Mouse (Mus musculus) bone marrow, adult 2 months (tissue): ENCODE data around the gene Lama2. TPM values are rescaled to one million over a fixed set of nuclear protein-coding genes. Genes with fewer than 3 reads are reported as not detected.

Source experiments
- H3K27ac ChIP-seq: fragments of 200-500 bp; 2 replicates; pipeline ENCODE4 v1.5.1; 2012; ENCODE audit warnings: low read depth, mild to moderate bottlenecking, control low read depth, inconsistent platforms, low read length; ENCODE audit not compliant: control insufficient read depth, poor library complexity, insufficient read depth
- H3K4me1 ChIP-seq: fragments of 200-500 bp; 2 replicates; pipeline ENCODE4 v1.6.1; 2011; ENCODE audit warnings: low read length; ENCODE audit not compliant: control insufficient read depth, insufficient read depth
- H3K4me3 ChIP-seq: fragments of 200-500 bp; replicated peaks from 2 replicates; pipeline ENCODE3; 2011; ENCODE audit warnings: mild to moderate bottlenecking, low read depth, low read length, control low read depth; ENCODE audit not compliant: control insufficient read depth
- CTCF ChIP-seq: fragments of 200-500 bp; IDR thresholded peaks from 2 replicates; pipeline ENCODE4 v1.5.1; 2011; ENCODE audit warnings: low read length, control low read depth; ENCODE audit not compliant: control insufficient read depth, insufficient read depth
- POLR2A ChIP-seq: fragments of 200-500 bp; IDR thresholded peaks from 2 replicates; pipeline ENCODE4 v1.6.1; 2011; ENCODE audit warnings: low read depth, mild to moderate bottlenecking, control low read depth, low read length, borderline replicate concordance; ENCODE audit not compliant: control insufficient read depth
- WGBS: fragments of 180-500 bp; shearing (Covaris S2); methylation state at CpG from one replicate; pipeline ENCODE4 v1.1.7; 2018; 5-methylcytosine and 5-hydroxymethylcytosine counted together
- polyA plus RNA-seq: library from polyadenylated mRNA; stranded (reverse); fragments of >200 nt; gene quantifications from 2 replicates; pipeline ENCODE4 v1.2.4, GENCODE M21; 2011; ENCODE audit warnings: low replicate concordance; ENCODE audit not compliant: missing spikeins, insufficient read depth, insufficient read length

The Lama2 gene
- polyA plus RNA-seq, 1 experiment = 0.62 TPM

- no peaks in the 10 kb centered on the region for H3K4me1 ChIP-seq
- WGBS = 83% methylated on average over 4 of the region's 4 CpGs
These were observed 2.0 kb downstream of the Lama2 start for GRCm38 (mm10) chr10:27617522-27618020.

GRCm38 (mm10) chr10:27616641-27617415 is 2.7 kb downstream of the Lama2 start:
- no peaks in the 10 kb centered on the region for H3K4me1 ChIP-seq
- H3K27ac ChIP-seq = no peak overlapping the region
- no peak for TF ChIP-seq CTCF
- TF ChIP-seq POLR2A = no peak
- no peak overlapping the region for H3K4me3 ChIP-seq
- WGBS = 24% methylated on average over 18 of the region's 18 CpGs

More at GRCm38 (mm10) chr10:27617522-27618020, 2.0 kb downstream of the Lama2 start:
- H3K4me3 ChIP-seq = no peak overlapping the region
- H3K27ac ChIP-seq = no peak overlapping the region
- TF ChIP-seq CTCF = no peak
- no peak for TF ChIP-seq POLR2A

- Histone ChIP-seq H3K4me3 (no peak overlapping the region), H3K4me1 (no peaks in the 10 kb centered on the region), H3K27ac (no peak overlapping the region)
- no peak for TF ChIP-seq CTCF
- TF ChIP-seq POLR2A = no peak
- WGBS = 65% methylated on average over 3 of the region's 3 CpGs
These were observed 23.9 kb downstream of the Lama2 start for GRCm38 (mm10) chr10:27595675-27596074.

- no peak overlapping the region for H3K4me3 ChIP-seq
- TF ChIP-seq POLR2A (no peak), CTCF (no peak)
- no peak overlapping the region for H3K27ac ChIP-seq
- WGBS = 57% methylated on average over 2 of the region's 2 CpGs
- no peaks in the 10 kb centered on the region for H3K4me1 ChIP-seq
These were observed 86.3 kb downstream of the Lama2 start for GRCm38 (mm10) chr10:27533217-27533616.

GRCm38 (mm10) chr10:27508847-27509459 is 110.6 kb downstream of the Lama2 start:
- Histone ChIP-seq H3K27ac (no peak overlapping the region), H3K4me1 (no peaks in the 10 kb centered on the region), H3K4me3 (no peak overlapping the region)
- WGBS = 68% methylated on average over 3 of the region's 3 CpGs
- TF ChIP-seq POLR2A (no peak), CTCF (no peak)

GRCm38 (mm10) chr10:27500863-27501262 is 118.7 kb downstream of the Lama2 start:
- no peak overlapping the region for H3K27ac ChIP-seq
- 77% methylated on average over 3 of the region's 3 CpGs for WGBS
- H3K4me3 ChIP-seq = no peak overlapping the region
- H3K4me1 ChIP-seq = no peaks in the 10 kb centered on the region
- no peak for TF ChIP-seq POLR2A
- TF ChIP-seq CTCF = no peak

GRCm38 (mm10) chr10:27488452-27488851 is 131.1 kb downstream of the Lama2 start:
- no peak for TF ChIP-seq POLR2A
- no peak for TF ChIP-seq CTCF
- 89% methylated on average over 1 of the region's 1 CpGs for WGBS
- Histone ChIP-seq H3K27ac (no peak overlapping the region), H3K4me3 (no peak overlapping the region), H3K4me1 (no peaks in the 10 kb centered on the region)

- TF ChIP-seq POLR2A = no peak
- TF ChIP-seq CTCF = no peak
- no peak overlapping the region for H3K4me3 ChIP-seq
- no peak overlapping the region for H3K27ac ChIP-seq
- H3K4me1 ChIP-seq = no peaks in the 10 kb centered on the region
- whole genome bisulfite sequencing = 67% methylated on average over 1 of the region's 1 CpGs
These were observed 135.5 kb downstream of the Lama2 start for GRCm38 (mm10) chr10:27484041-27484440.

GRCm38 (mm10) chr10:27475540-27475939 is 144.0 kb downstream of the Lama2 start:
- TF ChIP-seq CTCF (no peak), POLR2A (no peak)
- no peaks in the 10 kb centered on the region for H3K4me1 ChIP-seq
- 58% methylated on average over 3 of the region's 3 CpGs for WGBS
- no peak overlapping the region for H3K4me3 ChIP-seq
- H3K27ac ChIP-seq = no peak overlapping the region
